Mouse (Mus musculus) G1E (cell line): ENCODE measurements around the gene Bbs9.

Experiments used
- CTCF ChIP-seq: IDR thresholded peaks from 2 replicates; pipeline ENCODE4 v1.5.1; 2012; ENCODE audit warnings: low read depth, low read length, inconsistent platforms, mixed read lengths
- GATA1 ChIP-seq: IDR thresholded peaks from 2 replicates; pipeline ENCODE4 v1.6.1; 2012; ENCODE audit warnings: borderline replicate concordance, low read length, inconsistent platforms, mixed read lengths
- GATA2 ChIP-seq: IDR thresholded peaks from 2 replicates; pipeline ENCODE4 v1.6.1; 2012; ENCODE audit warnings: low read depth, low read length, inconsistent platforms, borderline replicate concordance
- TAL1 ChIP-seq: conservative IDR thresholded peaks from 2 replicates; pipeline ENCODE4 v1.6.1; 2012; ENCODE audit warnings: low read depth, low read length, inconsistent platforms, mixed read lengths

DNA sequence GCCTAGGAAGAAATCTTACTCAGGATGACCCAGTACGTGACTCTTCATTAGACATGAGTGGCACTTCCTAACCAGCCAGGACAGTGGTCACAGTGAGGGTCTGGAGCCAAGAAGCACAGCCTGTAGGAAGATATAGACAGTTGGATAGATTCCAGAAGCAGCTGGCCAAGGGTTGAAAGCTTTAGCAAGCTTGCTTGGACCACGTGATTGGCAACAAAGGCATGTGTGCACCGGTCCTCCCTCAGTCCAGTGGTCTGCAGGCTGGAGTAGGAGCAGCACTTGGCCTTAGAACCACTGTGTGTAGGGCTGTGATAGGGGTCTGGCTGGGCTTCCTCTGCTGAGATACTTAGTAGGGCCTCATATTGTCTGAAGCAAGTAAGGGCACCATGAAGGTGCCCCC, 237.2 kb downstream of the Bbs9 start:
- TF ChIP-seq CTCF: no peak
- TF ChIP-seq GATA1: no peak
- TF ChIP-seq GATA2: no peak
- TF ChIP-seq TAL1: no peak
